Comparison of ENCODE assay signal across 17 mouse cellular contexts in genomic region chr5:144506689-144507552, GRCm38 (mm10). TPM values are rescaled to one million over a fixed set of nuclear protein-coding genes. Genes with fewer than 3 reads are reported as not detected.
DNase-seq lines count a peak whose midpoint lies in the region; ATAC-seq and TF ChIP-seq lines count a peak whose summit lies in the region.
"Had no signal": no experiment of that assay in that cellular context is flagged by ENCODE, and none has a peak within 500 bp of the region (broad histone marks: within the 10 kb centered on the region; RNA-seq: fewer than 3 reads in every experiment).

No protein-coding gene starts in this region.

- no peak overlapping the region for H3K4me2 ChIP-seq in limb, embryonic 14.5 days (replicated peaks; ENCODE audit: low read depth, low read length, severe bottlenecking)
- H3K4me2 ChIP-seq in embryonic facial prominence, embryonic 11.5 days (ENCODE audit: low read depth, low read length), result no peak overlapping the region
- H3K4me2 ChIP-seq in stomach, embryonic 15.5 days, result peak overlapping the region; percentile 29
- H3K4me2 ChIP-seq: hindbrain, embryonic 12.5 days; liver, embryonic 11.5 days had no signal

- no peak for TF ChIP-seq POLR2A in limb, embryonic 14.5 days (IDR thresholded peaks at IDR 0.05; ENCODE audit: borderline replicate concordance, extremely low read depth, insufficient read depth, insufficient read length)

- no peak for ATAC-seq in limb, embryonic 14.5 days (ENCODE audit: low FRiP score, low read depth)
- no peak for ATAC-seq in embryonic facial prominence, embryonic 11.5 days (replicated peaks; ENCODE audit: insufficient number of reproducible peaks, low FRiP score, low TSS enrichment, low read depth)
- peak; percentile 87 for ATAC-seq in stomach, embryonic 15.5 days (ENCODE audit: insufficient read depth, low FRiP score, low read depth)
- ATAC-seq in activated CD4-positive, CD25-positive, alpha-beta regulatory T cell, adult 4 months, result no peak
- ATAC-seq: midbrain, embryonic 16.5 days had no signal

- no peaks in the 10 kb centered on the region for H3K36me3 ChIP-seq in limb, embryonic 14.5 days (ENCODE audit: control insufficient read depth, insufficient read depth, low read length)
- H3K36me3 ChIP-seq in limb, embryonic 10.5 days, result no peaks in the 10 kb centered on the region
- no peaks in the 10 kb centered on the region for H3K36me3 ChIP-seq in embryonic facial prominence, embryonic 11.5 days (replicated peaks; ENCODE audit: control insufficient read depth, insufficient read depth, low read depth, low read length)
- no peaks in the 10 kb centered on the region for H3K36me3 ChIP-seq in stomach, embryonic 15.5 days
- H3K36me3 ChIP-seq: G1E; hindbrain, embryonic 12.5 days had no signal

- whole genome bisulfite sequencing in limb, embryonic 14.5 days, result 28% methylated on average over 26 of the region's 26 CpGs
- 33% methylated on average over 26 of the region's 26 CpGs for WGBS in limb, embryonic 10.5 days
- WGBS in embryonic facial prominence, embryonic 11.5 days, result 40% methylated on average over 26 of the region's 26 CpGs
- WGBS in stomach, embryonic 15.5 days, result 29% methylated on average over 26 of the region's 26 CpGs

- no peak overlapping the region for H3K9ac ChIP-seq in limb, embryonic 14.5 days (ENCODE audit: low read depth, low read length, severe bottlenecking)
- H3K9ac ChIP-seq in embryonic facial prominence, embryonic 11.5 days (replicated peaks; ENCODE audit: low read length), result no peak overlapping the region
- H3K9ac ChIP-seq in stomach, embryonic 15.5 days, result no peak overlapping the region
- H3K9ac ChIP-seq: hindbrain, embryonic 12.5 days had no signal

- DNase-seq in embryo, embryonic 9.5 days (ENCODE audit: extremely low spot score), result peak; percentile 6
- DNase-seq in embryo, embryonic 10.5 days (ENCODE audit: low spot score), result no peak
- peak; percentile 13 for DNase-seq in limb, embryonic 14.5 days (ENCODE audit: low spot score)
- no peak for DNase-seq in limb, embryonic 10.5 days (ENCODE audit: low spot score)
- peak; percentile 43 for DNase-seq in embryonic facial prominence, embryonic 11.5 days (ENCODE audit: low spot score)
- DNase-seq in kidney, adult 8-10 months, result no peak
- DNase-seq: gastrocnemius, postnatal 36 days; kidney, adult 2 months; lung, postnatal 4 days; right cerebral cortex, postnatal 25 days; thymus, postnatal 25 days had no signal

- no peaks in the 10 kb centered on the region for H3K4me1 ChIP-seq in limb, embryonic 14.5 days (ENCODE audit: control insufficient read depth, insufficient read depth, low read length)
- H3K4me1 ChIP-seq in limb, embryonic 10.5 days, result no peaks in the 10 kb centered on the region
- H3K4me1 ChIP-seq in embryonic facial prominence, embryonic 11.5 days (ENCODE audit: control insufficient read depth, insufficient read depth, low read length), result no peaks in the 10 kb centered on the region
- 0 out of 2 replicates have a peak, but pooled peaks cover 5% of the 10 kb centered on the region for H3K4me1 ChIP-seq in stomach, embryonic 15.5 days

- H3K27ac ChIP-seq in limb, embryonic 14.5 days (replicated peaks; ENCODE audit: low read depth, low read length), result no peak overlapping the region
- H3K27ac ChIP-seq in limb, embryonic 10.5 days, result no peak overlapping the region
- no peak overlapping the region for H3K27ac ChIP-seq in embryonic facial prominence, embryonic 11.5 days (replicated peaks; ENCODE audit: low read depth, low read length)
- H3K27ac ChIP-seq in stomach, embryonic 15.5 days, result peak overlapping the region; percentile 42
- H3K27ac ChIP-seq: hindbrain, embryonic 12.5 days had no signal

- H3K4me3 ChIP-seq in limb, embryonic 14.5 days (replicated peaks; ENCODE audit: low read length), result no peak overlapping the region
- no peak overlapping the region for H3K4me3 ChIP-seq in limb, embryonic 10.5 days
- H3K4me3 ChIP-seq in embryonic facial prominence, embryonic 11.5 days (ENCODE audit: low read depth, low read length), result no peak overlapping the region
- H3K4me3 ChIP-seq in stomach, embryonic 15.5 days (replicated peaks), result peak overlapping the region; percentile 17; the same call in 1 of the 2 replicates
- H3K4me3 ChIP-seq: hindbrain, embryonic 12.5 days had no signal

- no peaks in the 10 kb centered on the region for H3K27me3 ChIP-seq in limb, embryonic 14.5 days (ENCODE audit: control insufficient read depth, insufficient read depth, low read length)
- H3K27me3 ChIP-seq in limb, embryonic 10.5 days (ENCODE audit: low read depth, poor library complexity, severe bottlenecking), result peaks cover 18% of the 10 kb centered on the region; the same call in 1 of the 2 replicates
- H3K27me3 ChIP-seq in embryonic facial prominence, embryonic 11.5 days (ENCODE audit: control insufficient read depth, insufficient read depth, low read length), result no peaks in the 10 kb centered on the region
- H3K27me3 ChIP-seq in stomach, embryonic 15.5 days (replicated peaks), result no peaks in the 10 kb centered on the region

- no peaks in the 10 kb centered on the region for H3K9me3 ChIP-seq in limb, embryonic 14.5 days (ENCODE audit: control insufficient read depth, low read length)
- no peaks in the 10 kb centered on the region for H3K9me3 ChIP-seq in limb, embryonic 10.5 days (replicated peaks)
- H3K9me3 ChIP-seq in embryonic facial prominence, embryonic 11.5 days (replicated peaks; ENCODE audit: control insufficient read depth, low read length), result no peaks in the 10 kb centered on the region
- no peaks in the 10 kb centered on the region for H3K9me3 ChIP-seq in stomach, embryonic 15.5 days

RNA-seq across cellular contexts. Expression of gene Nptx2, which starts 38.8 kb away (rescaled TPM):
- 3.8 and 4.1 TPM in 2 replicates for polyA plus RNA-seq in limb, embryonic 14.5 days (2012; rRNA removed)
- polyA plus RNA-seq in limb, embryonic 14.5 days (2014; fragmentation: Nextera tagmentation; extraction: Ambion mirVana), result 1.2 and 1.6 TPM in 2 replicates
- polyA plus RNA-seq in limb, embryonic 10.5 days (2016; fragmentation: Nextera tagmentation; extraction: Ambion mirVana), result 0.34 and 1.4 TPM in 2 replicates
- 0.67 and 1.4 TPM in 2 replicates for polyA plus RNA-seq in embryonic facial prominence, embryonic 11.5 days (2014; fragmentation: Nextera tagmentation; extraction: Ambion mirVana)
- polyA plus RNA-seq in stomach, embryonic 15.5 days (2015; fragmentation: Nextera tagmentation; extraction: Ambion mirVana), result 3.0 and 3.2 TPM in 2 replicates
- not detected for polyA plus RNA-seq in activated CD4-positive, CD25-positive, alpha-beta regulatory T cell, adult 4 months (2017; shearing (Covaris generic))
- polyA plus RNA-seq: G1E had no signal

Comparison
In these comparisons a context has a peak if more than half of its experiments do, and no peak if none do; other contexts are left out.
1. DNase-seq: peak in embryo, embryonic 9.5 days (single experiment), limb, embryonic 14.5 days (single experiment) and embryonic facial prominence, embryonic 11.5 days (single experiment); none in embryo, embryonic 10.5 days (single experiment), limb, embryonic 10.5 days (single experiment) and kidney, adult 8-10 months (0 of 2).